Mouse (Mus musculus) adrenal gland (tissue): ENCODE results near the gene Fosl1.

Experiments used
- intact Hi-C: fragments of 180-260 bp; cut with DNase I; formaldehyde crosslinking; loops from one replicate; pipeline ENCODE4 v1.15.1; 2025

The Fosl1 gene

GRCm38 (mm10) chr19:5424782-5425741 is 22.3 kb upstream of the Fosl1 start, which contains the start of the genes Drap1 and AI837181:
TSS of gene Drap1 (minus strand) at chr19:5424979.
TSS of gene AI837181 (plus strand) at chr19:5425144.
- intact Hi-C loops: loop anchor here (5.0 kb wide), 1 partner anchor 38 kb away; the partner anchor contains the start of gene Sart1

- intact Hi-C loops: loop anchor here (5.0 kb wide), 1 partner anchor 39 kb away; the partner anchor contains the start of gene Sart1
Measured at GRCm38 (mm10) chr19:5425906-5426565, 21.3 kb upstream of the Fosl1 start.

- intact Hi-C loops: loop anchor here (5.0 kb wide), 1 partner anchor 39 kb away; the partner anchor contains the start of gene Sart1
Measured at GRCm38 (mm10) chr19:5426640-5427290, 20.6 kb upstream of the Fosl1 start.

GRCm38 (mm10) chr19:5428083-5428482 is 19.3 kb upstream of the Fosl1 start:
- intact Hi-C loops: loop anchor here (5.0 kb wide), 1 partner anchor 41 kb away; the partner anchor contains the start of gene Sart1

GRCm38 (mm10) chr19:5429219-5429618 is 18.1 kb upstream of the Fosl1 start:
- intact Hi-C loops: loop anchor here (5.0 kb wide), 1 partner anchor 42 kb away; the partner anchor contains the start of gene Sart1

GRCm38 (mm10) chr19:5429806-5430205 is 17.5 kb upstream of the Fosl1 start:
- intact Hi-C loops: loop anchor here (5.0 kb wide), 2 partner anchors 43 to 57 kb away; partner anchors contain the start of genes Mus81 and Sart1

- intact Hi-C loops: loop anchor here (5.0 kb wide), 1 partner anchor 57 kb away; the partner anchor contains the start of gene Mus81
Measured at GRCm38 (mm10) chr19:5430408-5430807, 16.9 kb upstream of the Fosl1 start.

- intact Hi-C loops: loop anchor here (5.0 kb wide), 1 partner anchor 55 kb away; the partner anchor contains the start of gene Mus81
Measured at GRCm38 (mm10) chr19:5431911-5432464, 15.4 kb upstream of the Fosl1 start.

GRCm38 (mm10) chr19:5432992-5433852 is 14.1 kb upstream of the Fosl1 start:
- intact Hi-C loops: loop anchor here (5.0 kb wide), 1 partner anchor 54 kb away; the partner anchor contains the start of gene Mus81

GRCm38 (mm10) chr19:5433951-5434350 is 13.4 kb upstream of the Fosl1 start:
- intact Hi-C loops: loop anchor here (5.0 kb wide), 1 partner anchor 53 kb away; the partner anchor contains the start of gene Mus81

GRCm38 (mm10) chr19:5444371-5444908 is 2.9 kb upstream of the Fosl1 start:
- intact Hi-C loops: no loop called here

- intact Hi-C loops: no loop called here
Measured at GRCm38 (mm10) chr19:5444954-5445353, 2.4 kb upstream of the Fosl1 start.

GRCm38 (mm10) chr19:5445747-5446146 is 1.6 kb upstream of the Fosl1 start:
- intact Hi-C loops: no loop called here

GRCm38 (mm10) chr19:5448354-5449150 is 1.2 kb downstream of the Fosl1 start:
- intact Hi-C loops: no loop called here

GRCm38 (mm10) chr19:5449673-5450072 is 2.3 kb downstream of the Fosl1 start:
- intact Hi-C loops: no loop called here

GRCm38 (mm10) chr19:5451766-5452165 is 4.4 kb downstream of the Fosl1 start:
- intact Hi-C loops: no loop called here

GRCm38 (mm10) chr19:5455037-5455436 is 7.7 kb downstream of the Fosl1 start:
- intact Hi-C loops: no loop called here

- intact Hi-C loops: no loop called here
Measured at GRCm38 (mm10) chr19:5455568-5455967, 8.2 kb downstream of the Fosl1 start.
